Mouse (Mus musculus) ES-E14 (cell line): ENCODE results near the gene Snrpd2.

ENCODE experiments used
- CHD2 ChIP-seq: IDR thresholded peaks from 2 replicates; pipeline ENCODE4 v1.6.1; 2014; ENCODE audit warnings: mild to moderate bottlenecking, low read depth, low read length, inconsistent platforms
- MAFK ChIP-seq: IDR thresholded peaks from 2 replicates; pipeline ENCODE4 v1.6.1; 2014; ENCODE audit warnings: mild to moderate bottlenecking, low read depth, low read length, inconsistent platforms; ENCODE audit not compliant: insufficient read depth
- ZNF384 ChIP-seq: IDR thresholded peaks from 2 replicates; pipeline ENCODE4 v1.6.1; 2012; ENCODE audit warnings: low read depth, low read length, inconsistent platforms

DNA sequence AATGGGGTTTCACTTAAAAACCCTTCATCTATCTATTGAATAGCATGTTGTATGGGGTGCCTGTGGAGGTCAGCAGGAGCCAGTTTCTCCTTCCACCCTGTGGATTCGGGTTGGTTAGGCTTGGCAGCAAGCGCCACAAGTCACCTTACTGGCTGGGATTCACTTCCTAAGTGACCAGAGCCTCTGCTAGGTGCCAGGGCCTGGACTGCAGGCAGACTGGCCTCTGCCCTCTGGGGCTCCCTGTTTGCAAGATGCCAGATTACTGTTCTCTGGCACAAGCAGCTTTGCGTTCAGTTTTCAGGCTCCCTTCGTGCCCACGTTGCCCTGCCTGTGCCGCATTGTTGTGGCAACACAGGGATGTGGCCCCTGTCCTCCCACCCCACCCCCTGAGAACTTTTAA lies 24.8 kb upstream of the Snrpd2 start:
- TF ChIP-seq MAFK (no peak), ZNF384 (no peak), CHD2 (no peak)
